Mouse (Mus musculus): Measurements from ENCODE around the gene Adprhl1. TPM values are rescaled to one million over a fixed set of nuclear protein-coding genes. Genes with fewer than 3 reads are reported as not detected.

The Adprhl1 gene
- polyA plus RNA-seq, 1 experiment from 2014 or later = not detected

DNA sequence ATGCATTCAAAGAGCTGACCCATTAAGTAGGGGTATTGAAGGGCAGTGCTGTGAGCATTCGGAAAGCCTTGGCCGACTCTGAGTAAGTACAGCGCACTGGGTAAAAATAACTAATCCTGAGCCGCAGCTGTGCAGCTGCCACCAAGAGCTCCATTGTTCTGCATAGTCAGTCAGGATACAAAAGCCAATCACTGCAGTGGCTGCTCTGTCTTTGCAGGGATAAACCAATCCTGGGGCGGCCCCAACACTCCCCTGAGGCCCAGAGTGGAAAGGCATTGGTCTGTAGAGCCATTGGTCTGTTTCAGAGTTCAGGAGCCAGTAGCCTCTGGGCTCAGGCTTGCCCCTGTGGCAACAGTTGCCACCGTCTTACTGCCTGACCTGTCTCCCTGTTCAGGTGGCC lies 27.7 kb downstream of the Adprhl1 start:
- no peak overlapping the region for H3K4me3 ChIP-seq (ENCODE audit: low read depth, low read length)
- no peak overlapping the region for H3K4me2 ChIP-seq (ENCODE audit: low read depth, severe bottlenecking)
- H3K9me3 ChIP-seq (ENCODE audit: control insufficient read depth, low read length) = no peaks in the 10 kb centered on the region
- no peak overlapping the region for H3K27ac ChIP-seq (replicated peaks; ENCODE audit: low read depth, low read length)
- no peaks in the 10 kb centered on the region for H3K27me3 ChIP-seq (ENCODE audit: control insufficient read depth, insufficient read depth, low read length)
- H3K9ac ChIP-seq (ENCODE audit: low read length) = no peak overlapping the region
- ATAC-seq (ENCODE audit: insufficient number of reproducible peaks, low FRiP score, low TSS enrichment, low read depth) (no peak; the same call in 1 of the 2 replicates), DNase-seq (ENCODE audit: low spot score) (peak; percentile 31)
- 76% methylated on average over 6 of the region's 6 CpGs for WGBS
- H3K36me3 ChIP-seq (ENCODE audit: control insufficient read depth, insufficient read depth, low read length) = no peaks in the 10 kb centered on the region
- peaks cover 11% of the 10 kb centered on the region for H3K4me1 ChIP-seq (ENCODE audit: control insufficient read depth, insufficient read depth, low read length)

DNA sequence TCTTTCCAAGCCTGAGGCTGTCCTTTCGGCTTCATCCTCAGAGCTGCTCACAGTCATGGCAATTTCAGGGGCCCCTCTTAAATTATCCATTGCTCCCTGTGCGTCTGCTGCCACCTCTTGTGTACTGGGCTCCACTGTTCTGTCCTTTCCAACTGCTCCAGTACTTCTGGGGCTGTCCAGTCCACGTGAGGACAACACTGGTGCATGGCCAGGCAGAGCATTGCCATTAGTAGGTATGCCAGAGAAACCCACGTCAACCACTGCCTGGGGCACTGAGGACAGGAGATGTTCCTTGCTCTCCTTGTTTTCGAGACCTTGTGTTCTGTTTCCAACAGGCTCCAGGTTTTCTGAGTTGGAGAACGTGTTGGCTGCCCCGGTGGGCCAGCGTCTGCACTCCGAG lies 29.5 kb downstream of the Adprhl1 start:
- Histone ChIP-seq H3K27ac (replicated peaks; ENCODE audit: low read depth, low read length) (no peak overlapping the region), H3K4me3 (ENCODE audit: low read depth, low read length) (no peak overlapping the region), H3K27me3 (ENCODE audit: control insufficient read depth, insufficient read depth, low read length) (no peaks in the 10 kb centered on the region), H3K4me2 (ENCODE audit: low read depth, severe bottlenecking) (no peak overlapping the region), H3K9ac (ENCODE audit: low read length) (no peak overlapping the region), H3K4me1 (ENCODE audit: control insufficient read depth, insufficient read depth, low read length) (peaks cover 8% of the 10 kb centered on the region), H3K36me3 (ENCODE audit: control insufficient read depth, insufficient read depth, low read length) (no peaks in the 10 kb centered on the region), H3K9me3 (ENCODE audit: control insufficient read depth, low read length) (no peaks in the 10 kb centered on the region)
- 84% methylated on average over 9 of the region's 9 CpGs for WGBS
- DNase-seq (ENCODE audit: low spot score) = no peak
- ATAC-seq (ENCODE audit: insufficient number of reproducible peaks, low FRiP score, low TSS enrichment, low read depth) = no peak

DNA sequence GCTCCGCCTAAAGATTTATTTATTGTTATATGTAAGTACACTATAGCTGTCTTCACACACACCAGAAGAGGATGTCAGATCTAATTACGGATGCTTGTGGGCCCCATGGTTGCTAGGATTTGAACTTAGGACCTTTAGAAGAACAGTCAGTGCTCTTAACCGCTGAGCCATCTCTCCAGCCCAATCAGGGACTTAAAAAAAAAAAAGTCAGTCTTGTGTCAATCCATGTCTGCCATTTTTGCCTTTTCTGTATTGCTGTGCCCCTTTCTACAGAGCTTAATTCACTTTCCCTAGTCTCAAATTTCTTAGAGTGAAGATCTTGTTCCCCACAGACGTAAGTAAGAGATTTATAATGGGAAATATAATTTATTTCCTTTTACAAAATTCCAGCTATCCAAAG lies 35.5 kb downstream of the Adprhl1 start:
- 88% methylated on average over 4 of the region's 4 CpGs for WGBS
- H3K9ac ChIP-seq (ENCODE audit: low read length) = no peak overlapping the region
- peaks cover 2% of the 10 kb centered on the region; the same call in 1 of the 2 replicates for H3K4me1 ChIP-seq (ENCODE audit: control insufficient read depth, insufficient read depth, low read length)
- ATAC-seq (ENCODE audit: insufficient number of reproducible peaks, low FRiP score, low TSS enrichment, low read depth) (no peak), DNase-seq (ENCODE audit: low spot score) (no peak)
- H3K36me3 ChIP-seq (ENCODE audit: control insufficient read depth, insufficient read depth, low read length) = no peaks in the 10 kb centered on the region
- H3K9me3 ChIP-seq (ENCODE audit: control insufficient read depth, low read length) = no peaks in the 10 kb centered on the region
- H3K4me2 ChIP-seq (ENCODE audit: low read depth, severe bottlenecking) = no peak overlapping the region
- H3K27ac ChIP-seq (replicated peaks; ENCODE audit: low read depth, low read length) = no peak overlapping the region
- H3K27me3 ChIP-seq (ENCODE audit: control insufficient read depth, insufficient read depth, low read length) = no peaks in the 10 kb centered on the region
- H3K4me3 ChIP-seq (ENCODE audit: low read depth, low read length) = no peak overlapping the region

DNA sequence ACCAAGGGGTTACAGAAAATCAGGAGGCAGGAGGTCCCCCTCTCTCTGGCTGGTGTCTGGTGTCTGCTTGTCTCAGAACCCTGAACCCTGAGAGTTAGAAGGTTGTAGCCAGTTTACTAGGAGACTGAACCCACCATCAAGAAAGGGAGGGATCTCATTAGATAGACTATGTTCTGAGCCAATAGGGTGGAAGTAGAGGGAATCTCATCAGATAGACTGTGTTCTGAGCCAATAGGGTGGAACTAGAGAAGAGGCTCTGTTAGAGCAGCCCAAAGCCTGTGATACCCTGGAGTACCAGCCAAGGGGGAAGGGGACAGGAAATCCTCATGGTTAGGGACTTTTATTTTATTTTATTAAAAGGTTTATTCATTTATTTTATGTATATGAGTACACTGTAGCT lies 36.0 kb downstream of the Adprhl1 start:
- no peak overlapping the region for H3K4me2 ChIP-seq (ENCODE audit: low read depth, severe bottlenecking)
- no peaks in the 10 kb centered on the region for H3K27me3 ChIP-seq (ENCODE audit: control insufficient read depth, insufficient read depth, low read length)
- no peaks in the 10 kb centered on the region for H3K36me3 ChIP-seq (ENCODE audit: control insufficient read depth, insufficient read depth, low read length)
- H3K27ac ChIP-seq (replicated peaks; ENCODE audit: low read depth, low read length) = no peak overlapping the region
- no peak overlapping the region for H3K4me3 ChIP-seq (ENCODE audit: low read depth, low read length)
- ATAC-seq (ENCODE audit: insufficient number of reproducible peaks, low FRiP score, low TSS enrichment, low read depth) (no peak), DNase-seq (ENCODE audit: low spot score) (no peak)
- H3K4me1 ChIP-seq (ENCODE audit: control insufficient read depth, insufficient read depth, low read length) = peaks cover 6% of the 10 kb centered on the region; the same call in 1 of the 2 replicates
- H3K9ac ChIP-seq (ENCODE audit: low read length) = no peak overlapping the region
- no peaks in the 10 kb centered on the region for H3K9me3 ChIP-seq (ENCODE audit: control insufficient read depth, low read length)

DNA sequence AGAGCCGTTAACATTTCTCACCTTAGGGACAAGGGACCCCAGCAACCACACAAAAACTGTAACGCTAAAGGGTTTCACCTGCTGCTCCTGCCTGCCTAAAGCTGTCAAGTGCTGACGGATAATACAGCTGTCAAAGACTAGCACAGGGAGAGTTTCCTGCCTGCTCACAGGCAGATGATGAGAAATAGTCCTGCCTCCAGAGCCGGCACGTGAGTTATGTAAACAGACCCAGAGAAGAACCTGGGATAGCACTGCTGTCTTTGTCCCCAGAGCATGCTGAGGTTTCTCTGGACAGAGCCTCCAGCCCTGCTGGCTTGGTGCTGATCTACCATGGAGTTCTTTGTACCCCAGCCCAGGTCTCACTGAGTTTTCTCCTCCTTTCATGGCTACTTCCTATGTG lies 36.9 kb downstream of the Adprhl1 start:
- ATAC-seq (ENCODE audit: insufficient number of reproducible peaks, low FRiP score, low TSS enrichment, low read depth) (no peak), DNase-seq (ENCODE audit: low spot score) (no peak)
- peaks cover 6% of the 10 kb centered on the region; the same call in 1 of the 2 replicates for H3K4me1 ChIP-seq (ENCODE audit: control insufficient read depth, insufficient read depth, low read length)
- no peak overlapping the region for H3K4me3 ChIP-seq (ENCODE audit: low read depth, low read length)
- H3K4me2 ChIP-seq (ENCODE audit: low read depth, severe bottlenecking) = no peak overlapping the region
- H3K9ac ChIP-seq (ENCODE audit: low read length) = no peak overlapping the region
- no peaks in the 10 kb centered on the region for H3K27me3 ChIP-seq (ENCODE audit: control insufficient read depth, insufficient read depth, low read length)
- H3K27ac ChIP-seq (replicated peaks; ENCODE audit: low read depth, low read length) = no peak overlapping the region
- 41% methylated on average over 5 of the region's 5 CpGs for WGBS
- H3K36me3 ChIP-seq (ENCODE audit: control insufficient read depth, insufficient read depth, low read length) = no peaks in the 10 kb centered on the region
- no peaks in the 10 kb centered on the region for H3K9me3 ChIP-seq (ENCODE audit: control insufficient read depth, low read length)

DNA sequence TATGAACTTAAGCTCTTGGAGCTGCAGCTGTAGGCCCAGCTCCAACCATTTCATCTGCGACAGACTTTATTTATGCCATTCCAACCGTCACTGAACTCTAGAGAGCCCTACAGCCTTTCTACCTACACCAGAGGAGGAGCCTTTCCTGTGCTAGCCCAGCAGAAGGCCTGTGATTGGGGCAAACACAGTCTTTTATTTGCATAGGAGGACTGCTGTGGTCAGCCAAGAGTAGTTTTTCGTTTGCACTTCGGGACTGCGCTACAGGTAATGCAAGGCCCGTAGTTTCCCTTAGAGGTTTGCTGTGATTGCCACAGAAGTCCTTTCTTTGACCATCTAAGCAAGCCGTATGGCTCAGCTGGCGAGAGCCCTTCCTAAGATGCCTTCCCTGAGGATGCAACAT lies 37.6 kb downstream of the Adprhl1 start:
- no peaks in the 10 kb centered on the region for H3K9me3 ChIP-seq (ENCODE audit: control insufficient read depth, low read length)
- no peaks in the 10 kb centered on the region for H3K36me3 ChIP-seq (ENCODE audit: control insufficient read depth, insufficient read depth, low read length)
- no peak overlapping the region for H3K9ac ChIP-seq (ENCODE audit: low read length)
- DNase-seq (ENCODE audit: low spot score) (no peak), ATAC-seq (ENCODE audit: insufficient number of reproducible peaks, low FRiP score, low TSS enrichment, low read depth) (no peak)
- H3K4me2 ChIP-seq (ENCODE audit: low read depth, severe bottlenecking) = no peak overlapping the region
- H3K4me3 ChIP-seq (ENCODE audit: low read depth, low read length) = no peak overlapping the region
- H3K4me1 ChIP-seq (ENCODE audit: control insufficient read depth, insufficient read depth, low read length) = peaks cover 6% of the 10 kb centered on the region; the same call in 1 of the 2 replicates
- no peak overlapping the region for H3K27ac ChIP-seq (replicated peaks; ENCODE audit: low read depth, low read length)
- 69% methylated on average over 8 of the region's 8 CpGs for WGBS
- no peaks in the 10 kb centered on the region for H3K27me3 ChIP-seq (ENCODE audit: control insufficient read depth, insufficient read depth, low read length)

DNA sequence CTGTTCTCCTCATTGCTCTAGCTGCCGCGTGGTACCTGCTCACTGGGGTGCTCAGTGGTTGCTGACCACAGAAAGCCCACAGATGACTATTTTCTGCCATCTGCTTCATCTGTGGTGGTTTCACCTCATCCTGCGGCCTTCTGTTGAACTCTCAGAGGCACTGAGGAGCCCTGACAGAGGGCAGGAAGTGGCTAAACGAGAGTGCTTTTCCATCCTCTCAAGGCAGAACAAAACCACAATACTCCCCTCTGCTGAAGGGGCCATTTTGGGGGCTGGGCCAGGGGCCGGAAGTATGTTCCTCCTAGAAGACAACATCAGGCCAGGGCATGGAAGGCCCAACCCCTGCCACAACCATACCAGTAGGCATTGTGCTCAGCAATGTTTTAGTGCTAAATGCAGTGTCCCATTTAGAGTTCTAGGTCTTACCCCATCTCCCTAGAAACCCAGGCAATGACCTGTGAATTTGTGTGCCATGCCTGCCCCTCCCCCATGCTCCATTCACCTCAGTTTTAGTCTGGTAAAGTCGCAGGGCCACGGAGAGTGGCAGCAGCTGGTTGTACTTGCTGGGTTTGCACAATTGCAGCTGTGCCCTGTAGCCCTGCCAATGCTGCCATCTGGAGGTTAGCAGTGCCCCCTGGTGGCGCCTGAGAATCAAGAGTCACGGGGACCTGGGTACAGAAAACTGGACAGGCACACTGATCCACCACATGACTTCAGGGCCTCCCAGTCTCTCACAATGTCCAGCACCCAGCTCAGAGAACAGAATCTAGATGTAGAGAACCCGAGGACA lies 40.3 kb downstream of the Adprhl1 start:
- Histone ChIP-seq H3K27me3 (ENCODE audit: control insufficient read depth, insufficient read depth, low read length) (no peaks in the 10 kb centered on the region), H3K4me3 (ENCODE audit: low read depth, low read length) (no peak overlapping the region), H3K4me1 (ENCODE audit: control insufficient read depth, insufficient read depth, low read length) (peaks cover 6% of the 10 kb centered on the region; the same call in 1 of the 2 replicates), H3K9ac (ENCODE audit: low read length) (no peak overlapping the region), H3K27ac (replicated peaks; ENCODE audit: low read depth, low read length) (no peak overlapping the region), H3K4me2 (ENCODE audit: low read depth, severe bottlenecking) (0 out of 2 replicates have a peak overlapping the region, but pooled peaks have one; percentile 12), H3K9me3 (ENCODE audit: control insufficient read depth, low read length) (no peaks in the 10 kb centered on the region), H3K36me3 (ENCODE audit: control insufficient read depth, insufficient read depth, low read length) (no peaks in the 10 kb centered on the region)
- ATAC-seq (ENCODE audit: insufficient number of reproducible peaks, low FRiP score, low TSS enrichment, low read depth) = peak; percentile 51
- WGBS = 31% methylated on average over 10 of the region's 10 CpGs
- DNase-seq (ENCODE audit: low spot score) = peak; percentile 91

DNA sequence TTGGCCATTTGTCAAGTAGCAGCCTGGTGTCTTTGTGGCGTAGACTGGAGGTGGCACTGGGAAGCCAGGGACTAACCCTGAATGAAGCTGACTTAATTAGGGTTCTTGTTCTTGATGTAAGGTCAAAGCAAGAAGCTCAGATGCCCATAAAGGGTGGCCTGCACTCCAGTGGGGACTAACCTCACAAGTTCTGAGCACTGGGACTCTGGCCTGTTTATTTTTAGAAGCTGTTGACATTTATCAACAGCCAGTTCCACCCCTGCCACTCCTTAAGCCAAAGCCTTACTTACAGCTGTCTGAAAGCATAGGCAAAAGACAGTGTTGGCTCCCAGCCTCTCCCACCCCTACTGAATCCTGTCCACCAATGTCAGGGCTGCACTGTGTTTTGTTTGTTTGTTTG lies 44.2 kb downstream of the Adprhl1 start:
- H3K9me3 ChIP-seq (ENCODE audit: control insufficient read depth, low read length) = no peaks in the 10 kb centered on the region
- DNase-seq (ENCODE audit: low spot score) (no peak), ATAC-seq (ENCODE audit: insufficient number of reproducible peaks, low FRiP score, low TSS enrichment, low read depth) (no peak)
- no peak overlapping the region for H3K27ac ChIP-seq (replicated peaks; ENCODE audit: low read depth, low read length)
- H3K9ac ChIP-seq (ENCODE audit: low read length) = no peak overlapping the region
- H3K4me2 ChIP-seq (ENCODE audit: low read depth, severe bottlenecking) = no peak overlapping the region
- peaks cover 6% of the 10 kb centered on the region; the same call in 1 of the 2 replicates for H3K4me1 ChIP-seq (ENCODE audit: control insufficient read depth, insufficient read depth, low read length)
- no peak overlapping the region for H3K4me3 ChIP-seq (ENCODE audit: low read depth, low read length)
- H3K36me3 ChIP-seq (ENCODE audit: control insufficient read depth, insufficient read depth, low read length) = no peaks in the 10 kb centered on the region
- 32% methylated on average over 1 of the region's 1 CpGs for WGBS
- no peaks in the 10 kb centered on the region for H3K27me3 ChIP-seq (ENCODE audit: control insufficient read depth, insufficient read depth, low read length)
